Mouse (Mus musculus): Measurements from ENCODE around the gene Plekha5. TPM values are rescaled to one million over a fixed set of nuclear protein-coding genes. Genes with fewer than 3 reads are reported as not detected.
"Not testable (repeated sequence)": the region's sequence is repeated elsewhere in the genome, so short reads cannot be mapped to it uniquely, and the experiment has no call there.

Plekha5 gene
- total and polyA plus RNA-seq, 2 experiments from 2014 or later = 29.3 to 37.8 TPM

- WGBS = 45% methylated on average over 13 of the region's 13 CpGs
- Histone ChIP-seq H3K4me2 (ENCODE audit: low read depth, low read length) (no peak overlapping the region), H3K4me1 (ENCODE audit: insufficient read depth, low read length) (peaks cover 15% of the 10 kb centered on the region), H3K9ac (replicated peaks; ENCODE audit: low read length) (no peak overlapping the region), H3K36me3 (ENCODE audit: insufficient read depth, low read length) (no peaks in the 10 kb centered on the region), H3K27ac (peak overlapping the region; percentile 76), H3K4me3 (ENCODE audit: low read length) (no peak overlapping the region), H3K27me3 (ENCODE audit: insufficient read depth, low read length) (no peaks in the 10 kb centered on the region), H3K9me3 (ENCODE audit: low read length) (no peaks in the 10 kb centered on the region)
- TF ChIP-seq CTCF (IDR thresholded peaks at IDR 0.05; ENCODE audit: low read depth) = no peak
- ATAC-seq (peak; percentile 46), DNase-seq (ENCODE audit: low spot score) (peak; percentile 23)
These were observed 95.2 kb downstream of the Plekha5 start for GRCm38 (mm10) chr6:140519019-140519418.

- Histone ChIP-seq H3K36me3 (ENCODE audit: insufficient read depth, low read length) (no peaks in the 10 kb centered on the region), H3K4me2 (ENCODE audit: low read depth, low read length) (no peak overlapping the region), H3K4me1 (ENCODE audit: insufficient read depth, low read length) (peaks cover 15% of the 10 kb centered on the region), H3K27me3 (ENCODE audit: insufficient read depth, low read length) (no peaks in the 10 kb centered on the region), H3K9me3 (ENCODE audit: low read length) (no peaks in the 10 kb centered on the region), H3K9ac (replicated peaks; ENCODE audit: low read length) (no peak overlapping the region), H3K27ac (peak overlapping the region; percentile 76), H3K4me3 (ENCODE audit: low read length) (no peak overlapping the region)
- peak; percentile 67 for DNase-seq (ENCODE audit: low spot score)
- 33% methylated on average over 10 of the region's 10 CpGs for WGBS
- ATAC-seq = peak; percentile 80
- 0 out of 2 replicates have a peak, but pooled peaks have one; percentile 5 for TF ChIP-seq CTCF (IDR thresholded peaks at IDR 0.05; ENCODE audit: low read depth)
These were observed 95.8 kb downstream of the Plekha5 start for GRCm38 (mm10) chr6:140519488-140520159.

- DNase-seq (ENCODE audit: low spot score) = no peak
- Histone ChIP-seq H3K4me3 (ENCODE audit: low read length) (no peak overlapping the region), H3K27ac (no peak overlapping the region), H3K9me3 (ENCODE audit: low read length) (no peaks in the 10 kb centered on the region), H3K4me2 (ENCODE audit: low read depth, low read length) (no peak overlapping the region), H3K36me3 (ENCODE audit: insufficient read depth, low read length) (no peaks in the 10 kb centered on the region), H3K27me3 (ENCODE audit: insufficient read depth, low read length) (no peaks in the 10 kb centered on the region), H3K9ac (replicated peaks; ENCODE audit: low read length) (no peak overlapping the region), H3K4me1 (ENCODE audit: insufficient read depth, low read length) (peaks cover 15% of the 10 kb centered on the region)
- WGBS = 49% methylated on average over 6 of the region's 6 CpGs
- TF ChIP-seq CTCF (IDR thresholded peaks at IDR 0.05; ENCODE audit: low read depth) = no peak
- ATAC-seq = no peak
These were observed 97.1 kb downstream of the Plekha5 start for GRCm38 (mm10) chr6:140520961-140521360.

- no peak for TF ChIP-seq CTCF (IDR thresholded peaks at IDR 0.05; ENCODE audit: low read depth)
- H3K4me2 ChIP-seq (ENCODE audit: low read depth, low read length) = no peak overlapping the region
- H3K4me1 ChIP-seq (ENCODE audit: insufficient read depth, low read length) = peaks cover 15% of the 10 kb centered on the region
- no peak overlapping the region for H3K4me3 ChIP-seq (ENCODE audit: low read length)
- H3K36me3 ChIP-seq (ENCODE audit: insufficient read depth, low read length) = no peaks in the 10 kb centered on the region
- no peak overlapping the region for H3K9ac ChIP-seq (replicated peaks; ENCODE audit: low read length)
- no peaks in the 10 kb centered on the region for H3K27me3 ChIP-seq (ENCODE audit: insufficient read depth, low read length)
- no peak for ATAC-seq
- no peak overlapping the region for H3K27ac ChIP-seq
- WGBS = 43% methylated on average over 5 of the region's 5 CpGs
- no peak for DNase-seq (ENCODE audit: low spot score)
- H3K9me3 ChIP-seq (ENCODE audit: low read length) = no peaks in the 10 kb centered on the region
These were observed 98.0 kb downstream of the Plekha5 start for GRCm38 (mm10) chr6:140521832-140522231.

- DNase-seq (ENCODE audit: low spot score) (no peak), ATAC-seq (no peak)
- no peak overlapping the region for H3K4me3 ChIP-seq (ENCODE audit: low read length)
- no peak overlapping the region for H3K9ac ChIP-seq (replicated peaks; ENCODE audit: low read length)
- 84% methylated on average over 4 of the region's 4 CpGs for WGBS
- no peak overlapping the region for H3K4me2 ChIP-seq (ENCODE audit: low read depth, low read length)
- no peaks in the 10 kb centered on the region for H3K9me3 ChIP-seq (ENCODE audit: low read length)
- no peaks in the 10 kb centered on the region for H3K27me3 ChIP-seq (ENCODE audit: insufficient read depth, low read length)
- peaks cover 15% of the 10 kb centered on the region for H3K4me1 ChIP-seq (ENCODE audit: insufficient read depth, low read length)
- H3K36me3 ChIP-seq (ENCODE audit: insufficient read depth, low read length) = peaks cover 12% of the 10 kb centered on the region; the same call in 1 of the 2 replicates
- no peak for TF ChIP-seq CTCF (IDR thresholded peaks at IDR 0.05; ENCODE audit: low read depth)
- H3K27ac ChIP-seq = no peak overlapping the region
These were observed 99.7 kb downstream of the Plekha5 start for GRCm38 (mm10) chr6:140523600-140523999.

- WGBS = 83% methylated on average over 6 of the region's 6 CpGs
- Histone ChIP-seq H3K4me1 (ENCODE audit: insufficient read depth, low read length) (no peaks in the 10 kb centered on the region), H3K4me2 (ENCODE audit: low read depth, low read length) (no peak overlapping the region), H3K9ac (replicated peaks; ENCODE audit: low read length) (no peak overlapping the region), H3K27ac (no peak overlapping the region), H3K4me3 (ENCODE audit: low read length) (no peak overlapping the region), H3K36me3 (ENCODE audit: insufficient read depth, low read length) (peaks cover 18% of the 10 kb centered on the region; the same call in 1 of the 2 replicates), H3K27me3 (ENCODE audit: insufficient read depth, low read length) (no peaks in the 10 kb centered on the region), H3K9me3 (ENCODE audit: low read length) (no peaks in the 10 kb centered on the region)
- no peak for TF ChIP-seq CTCF (IDR thresholded peaks at IDR 0.05; ENCODE audit: low read depth)
- DNase-seq (ENCODE audit: low spot score) (no peak), ATAC-seq (no peak)
These were observed 104.6 kb downstream of the Plekha5 start for GRCm38 (mm10) chr6:140528414-140528813.

GRCm38 (mm10) chr6:140532858-140533257 lies 109.0 kb downstream of the Plekha5 start:
- not testable (repeated sequence) for H3K27me3 ChIP-seq (ENCODE audit: insufficient read depth, low read length); H3K4me1 ChIP-seq (ENCODE audit: insufficient read depth, low read length); H3K4me2 ChIP-seq (ENCODE audit: low read depth, low read length); DNase-seq (ENCODE audit: low spot score); H3K9me3 ChIP-seq (ENCODE audit: low read length); H3K4me3 ChIP-seq (ENCODE audit: low read length); ATAC-seq; H3K27ac ChIP-seq; H3K9ac ChIP-seq (replicated peaks; ENCODE audit: low read length)
- 92% methylated on average over 1 of the region's 1 CpGs for WGBS
- H3K36me3 ChIP-seq (ENCODE audit: insufficient read depth, low read length) = peaks cover 25% of the 10 kb centered on the region; the same call in 1 of the 2 replicates

Measured in hindbrain, postnatal 0 days (tissue).